Mouse (Mus musculus): ENCODE measurements at regions not wholly inside any gene's neighbourhood (a gene's known extent, or its start where the extent isn't known, plus 50 kb on each side); places are given as distances from the start of the nearest gene placed in this dataset.

- no peak overlapping the region for H3K27ac ChIP-seq (ENCODE audit: insufficient read depth, low read depth, low read length)
- no peaks in the 10 kb centered on the region for H3K4me1 ChIP-seq (ENCODE audit: control insufficient read depth, insufficient read depth, low read length)
- no peaks in the 10 kb centered on the region; the same call in 1 of the 2 replicates for H3K27me3 ChIP-seq (replicated peaks; ENCODE audit: control insufficient read depth, insufficient read depth, low read length)
- TF ChIP-seq CTCF (conservative IDR thresholded peaks at IDR 0.05; ENCODE audit: insufficient read depth, insufficient read length, low read depth, low read length): no peak
- TF ChIP-seq POLR2A (IDR thresholded peaks at IDR 0.05; ENCODE audit: low read depth, low read length): no peak
- H3K36me3 ChIP-seq (ENCODE audit: control insufficient read depth, insufficient read depth, low read length): no peaks in the 10 kb centered on the region
- H3K4me3 ChIP-seq (ENCODE audit: insufficient read depth, low read depth, low read length): no peak overlapping the region
- 91% methylated on average over 2 of the region's 2 CpGs for WGBS
- DNase-seq: no peak
These were observed 294.7 kb downstream of the Plpp3 start for GRCm38 (mm10) chr4:105451871-105452270.

- TF ChIP-seq CTCF (conservative IDR thresholded peaks at IDR 0.05; ENCODE audit: insufficient read depth, insufficient read length, low read depth, low read length): no peak
- no peak for TF ChIP-seq POLR2A (IDR thresholded peaks at IDR 0.05; ENCODE audit: low read depth, low read length)
- Histone ChIP-seq H3K4me1 (ENCODE audit: control insufficient read depth, insufficient read depth, low read length) (no peaks in the 10 kb centered on the region), H3K27me3 (replicated peaks; ENCODE audit: control insufficient read depth, insufficient read depth, low read length) (no peaks in the 10 kb centered on the region), H3K4me3 (ENCODE audit: insufficient read depth, low read depth, low read length) (no peak overlapping the region), H3K27ac (ENCODE audit: insufficient read depth, low read depth, low read length) (no peak overlapping the region), H3K36me3 (ENCODE audit: control insufficient read depth, insufficient read depth, low read length) (no peaks in the 10 kb centered on the region)
- DNase-seq: peak; percentile 20
- WGBS: 75% methylated on average over 11 of the region's 11 CpGs
These were observed 299.9 kb downstream of the Plpp3 start for GRCm38 (mm10) chr4:105456955-105457621.

DNA sequence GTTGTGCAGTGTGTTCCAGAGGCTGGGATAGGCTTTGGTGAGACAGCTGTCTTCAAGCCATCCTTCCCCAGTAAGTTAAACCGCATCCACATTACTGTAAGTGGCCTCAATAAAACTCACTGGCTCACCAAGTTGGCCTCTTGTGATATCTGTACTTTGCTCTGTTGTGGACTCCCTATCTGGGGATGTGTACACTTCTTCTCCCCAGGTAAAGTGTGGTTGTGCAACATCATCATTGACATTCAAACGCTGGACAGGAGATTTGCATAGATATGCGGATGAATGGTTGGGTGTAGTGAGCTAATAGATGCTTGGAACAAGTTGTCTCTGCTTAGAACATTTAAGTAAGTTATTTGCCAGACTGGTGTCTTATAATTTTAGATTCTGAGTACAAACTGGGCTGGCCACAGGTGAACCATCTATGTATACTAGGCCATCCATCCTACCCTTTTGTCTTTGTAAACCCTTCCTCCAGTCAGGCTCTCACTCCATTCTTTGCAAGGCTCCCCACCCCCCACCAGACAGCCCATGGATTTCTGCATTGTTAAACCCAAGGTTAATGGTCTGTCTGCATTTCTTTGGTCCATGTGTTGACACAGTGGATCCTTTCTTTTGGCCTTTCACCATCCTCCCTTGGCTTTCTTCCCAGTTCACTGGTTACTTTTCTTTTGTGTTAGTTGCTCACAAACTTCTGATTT lies 303.0 kb downstream of the Plpp3 start:
- Histone ChIP-seq H3K4me1 (ENCODE audit: control insufficient read depth, insufficient read depth, low read length) (no peaks in the 10 kb centered on the region), H3K4me3 (ENCODE audit: insufficient read depth, low read depth, low read length) (no peak overlapping the region), H3K27me3 (replicated peaks; ENCODE audit: control insufficient read depth, insufficient read depth, low read length) (no peaks in the 10 kb centered on the region), H3K36me3 (ENCODE audit: control insufficient read depth, insufficient read depth, low read length) (no peaks in the 10 kb centered on the region), H3K27ac (ENCODE audit: insufficient read depth, low read depth, low read length) (no peak overlapping the region)
- TF ChIP-seq CTCF (conservative IDR thresholded peaks at IDR 0.05; ENCODE audit: insufficient read depth, insufficient read length, low read depth, low read length): no peak
- no peak for TF ChIP-seq POLR2A (IDR thresholded peaks at IDR 0.05; ENCODE audit: low read depth, low read length)
- 89% methylated on average over 3 of the region's 3 CpGs for WGBS
- DNase-seq: no peak

- Histone ChIP-seq H3K27ac (ENCODE audit: insufficient read depth, low read depth, low read length) (no peak overlapping the region), H3K4me3 (ENCODE audit: insufficient read depth, low read depth, low read length) (no peak overlapping the region), H3K4me1 (ENCODE audit: control insufficient read depth, insufficient read depth, low read length) (no peaks in the 10 kb centered on the region), H3K27me3 (replicated peaks; ENCODE audit: control insufficient read depth, insufficient read depth, low read length) (no peaks in the 10 kb centered on the region), H3K36me3 (ENCODE audit: control insufficient read depth, insufficient read depth, low read length) (no peaks in the 10 kb centered on the region)
- WGBS: 42% methylated on average over 2 of the region's 2 CpGs
- no peak for DNase-seq
- no peak for TF ChIP-seq POLR2A (IDR thresholded peaks at IDR 0.05; ENCODE audit: low read depth, low read length)
- no peak for TF ChIP-seq CTCF (conservative IDR thresholded peaks at IDR 0.05; ENCODE audit: insufficient read depth, insufficient read length, low read depth, low read length)
These were observed 303.5 kb downstream of the Plpp3 start for GRCm38 (mm10) chr4:105460689-105461005.

DNA sequence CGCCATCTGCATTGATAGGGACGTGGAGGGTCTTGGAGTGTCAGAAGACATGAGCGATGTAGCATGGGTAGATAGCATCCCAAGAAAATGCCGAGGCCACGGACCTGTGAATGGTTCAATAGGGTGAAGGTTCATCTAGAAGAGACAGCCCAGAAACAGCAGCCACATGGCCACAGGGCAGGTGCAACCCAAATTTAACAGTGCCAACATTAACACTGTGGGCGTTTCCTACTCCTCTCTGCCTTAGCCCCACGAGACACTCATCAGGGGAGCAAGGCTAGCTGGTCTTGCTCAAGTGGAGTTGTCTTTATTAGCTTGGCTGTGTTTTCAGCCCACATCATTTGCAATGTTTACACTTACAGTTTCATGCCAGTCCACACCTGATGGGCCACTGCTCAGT lies 310.7 kb downstream of the Plpp3 start:
- H3K36me3 ChIP-seq (ENCODE audit: control insufficient read depth, insufficient read depth, low read length): no peaks in the 10 kb centered on the region
- H3K4me1 ChIP-seq (ENCODE audit: control insufficient read depth, insufficient read depth, low read length): no peaks in the 10 kb centered on the region
- H3K27ac ChIP-seq (ENCODE audit: insufficient read depth, low read depth, low read length): no peak overlapping the region
- TF ChIP-seq POLR2A (IDR thresholded peaks at IDR 0.05; ENCODE audit: low read depth, low read length) (no peak), CTCF (conservative IDR thresholded peaks at IDR 0.05; ENCODE audit: insufficient read depth, insufficient read length, low read depth, low read length) (no peak)
- H3K4me3 ChIP-seq (ENCODE audit: insufficient read depth, low read depth, low read length): no peak overlapping the region
- H3K27me3 ChIP-seq (replicated peaks; ENCODE audit: control insufficient read depth, insufficient read depth, low read length): no peaks in the 10 kb centered on the region; the same call in 1 of the 2 replicates
- no peak for DNase-seq
- 98% methylated on average over 7 of the region's 7 CpGs for WGBS

GRCm38 (mm10) chr4:105469300-105469821 lies 312.2 kb downstream of the Plpp3 start:
- Histone ChIP-seq H3K36me3 (ENCODE audit: control insufficient read depth, insufficient read depth, low read length) (no peaks in the 10 kb centered on the region), H3K4me3 (ENCODE audit: insufficient read depth, low read depth, low read length) (no peak overlapping the region), H3K27me3 (replicated peaks; ENCODE audit: control insufficient read depth, insufficient read depth, low read length) (no peaks in the 10 kb centered on the region; the same call in 1 of the 2 replicates), H3K4me1 (ENCODE audit: control insufficient read depth, insufficient read depth, low read length) (no peaks in the 10 kb centered on the region), H3K27ac (ENCODE audit: insufficient read depth, low read depth, low read length) (no peak overlapping the region)
- WGBS: 87% methylated on average over 6 of the region's 6 CpGs
- no peak for DNase-seq
- TF ChIP-seq POLR2A (IDR thresholded peaks at IDR 0.05; ENCODE audit: low read depth, low read length) (no peak), CTCF (conservative IDR thresholded peaks at IDR 0.05; ENCODE audit: insufficient read depth, insufficient read length, low read depth, low read length) (no peak)

GRCm38 (mm10) chr4:105474765-105475560 lies 314.7 kb upstream of the Gm12728 start:
- WGBS: 41% methylated on average over 11 of the region's 11 CpGs
- H3K27ac ChIP-seq (ENCODE audit: insufficient read depth, low read depth, low read length): no peak overlapping the region
- H3K36me3 ChIP-seq (ENCODE audit: control insufficient read depth, insufficient read depth, low read length): no peaks in the 10 kb centered on the region
- H3K4me3 ChIP-seq (ENCODE audit: insufficient read depth, low read depth, low read length): no peak overlapping the region
- TF ChIP-seq POLR2A (IDR thresholded peaks at IDR 0.05; ENCODE audit: low read depth, low read length) (no peak), CTCF (conservative IDR thresholded peaks at IDR 0.05; ENCODE audit: insufficient read depth, insufficient read length, low read depth, low read length) (no peak)
- H3K4me1 ChIP-seq (ENCODE audit: control insufficient read depth, insufficient read depth, low read length): no peaks in the 10 kb centered on the region
- peak; percentile 10 for DNase-seq
- H3K27me3 ChIP-seq (replicated peaks; ENCODE audit: control insufficient read depth, insufficient read depth, low read length): no peaks in the 10 kb centered on the region
